Mouse (Mus musculus): ENCODE results near the gene Cit.

DNA sequence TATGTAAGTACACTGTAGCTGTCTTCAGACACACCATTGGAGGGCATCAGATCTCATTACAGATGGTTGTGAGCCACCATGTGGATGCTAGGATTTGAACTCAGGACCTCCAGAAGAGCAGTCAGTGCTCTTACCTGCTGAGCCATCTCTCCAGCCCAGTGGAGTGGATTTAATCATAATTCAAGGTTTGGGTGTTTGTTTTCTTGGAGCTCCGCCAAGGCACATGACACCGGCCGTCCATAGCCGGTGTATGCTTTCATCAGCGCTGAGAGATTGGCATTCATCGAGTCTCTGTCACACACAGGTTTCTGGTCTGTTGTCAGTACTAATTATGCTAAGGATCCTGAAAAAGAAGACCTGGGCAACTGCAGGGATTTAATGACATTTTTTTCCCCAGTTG, 7.0 kb upstream of the Cit start:
- TF ChIP-seq MAFK (IDR thresholded peaks at IDR 0.05; ENCODE audit: insufficient read depth, low read depth, low read length), result no peak
- no peak for TF ChIP-seq ZC3H11A (IDR thresholded peaks at IDR 0.05; ENCODE audit: borderline replicate concordance, low read depth, low read length)
- TF ChIP-seq ZNF384 (IDR thresholded peaks at IDR 0.05; ENCODE audit: low read depth, low read length), result no peak
- no peak for TF ChIP-seq HCFC1 (IDR thresholded peaks at IDR 0.05; ENCODE audit: borderline replicate concordance, insufficient read depth, low read length)

All from ES-E14 (cell line).